Mouse (Mus musculus): ENCODE results near the gene Alg10b. TPM values are rescaled to one million over a fixed set of nuclear protein-coding genes. Genes with fewer than 3 reads are reported as not detected.

Alg10b gene
- polyA plus RNA-seq (2017; shearing (Covaris generic)), result 1.2 TPM

GRCm38 (mm10) chr15:90223969-90224750 is at the start of gene Alg10b:
Gene Alg10b, plus strand, starts transcription at chr15:90224311.

All from effector memory CD4-positive, alpha-beta T cell, adult 7 months (primary cell).